Mouse (Mus musculus): ENCODE data around the gene Sval1. TPM values are rescaled to one million over a fixed set of nuclear protein-coding genes. Genes with fewer than 3 reads are reported as not detected.

Gene Sval1
- not detected for total RNA-seq (2021)
- long read RNA-seq, experiment 1: 0 reads
- long read RNA-seq, experiment 2: 0 reads

GRCm38 (mm10) chr6:41951330-41951729, at the start of gene Sval1:
Gene Sval1 (plus strand): TSS chr6:41951630.
- DNase-seq (ENCODE audit: low spot score in 2 of 2): no peak
- intact Hi-C loops (cut with DNase I): no loop called here

- DNase-seq (ENCODE audit: low spot score in 2 of 2): no peak
- intact Hi-C loops (cut with DNase I): no loop called here
These were observed 39.8 kb upstream of the Sval1 start for GRCm38 (mm10) chr6:41911625-41912024.

GRCm38 (mm10) chr6:41914883-41915282, 36.5 kb upstream of the Sval1 start:
- no peak for DNase-seq (ENCODE audit: low spot score in 2 of 2)
- intact Hi-C loops (cut with DNase I): no loop called here

GRCm38 (mm10) chr6:41967840-41968239, 16.4 kb downstream of the Sval1 start, which contains the start of gene Sval3:
Gene Sval3 (plus strand): TSS chr6:41968140.
- intact Hi-C loops (cut with DNase I): no loop called here
- DNase-seq (ENCODE audit: low spot score in 2 of 2): no peak

Other genes with a start within 250 kb of the Sval1 start
- gene Kel, start 247.3 kb upstream of the Sval1 start, total RNA-seq (2021): not detected
- not detected for gene Olfr459, start 176.5 kb upstream of the Sval1 start, total RNA-seq (2021)
- not detected for gene Pip, start 104.1 kb upstream of the Sval1 start, total RNA-seq (2021)
- gene Sval2, start 98.6 kb upstream of the Sval1 start, total RNA-seq (2021): not detected
- not detected for gene Sval3, start 16.5 kb downstream of the Sval1 start, total RNA-seq (2021)
- gene Sva, start 86.8 kb downstream of the Sval1 start, total RNA-seq (2021): not detected
- gene Tas2r139, start 189.3 kb downstream of the Sval1 start, total RNA-seq (2021): not detected

All from left cerebral cortex, postnatal 14 days (tissue).